Mouse (Mus musculus): ENCODE measurements at regions not wholly inside any gene's neighbourhood (a gene's known extent, or its start where the extent isn't known, plus 50 kb on each side); places are given as distances from the start of the nearest gene placed in this dataset.
"Not testable (repeated sequence)": the region's sequence is repeated elsewhere in the genome, so short reads cannot be mapped to it uniquely, and the experiment has no call there.

DNA sequence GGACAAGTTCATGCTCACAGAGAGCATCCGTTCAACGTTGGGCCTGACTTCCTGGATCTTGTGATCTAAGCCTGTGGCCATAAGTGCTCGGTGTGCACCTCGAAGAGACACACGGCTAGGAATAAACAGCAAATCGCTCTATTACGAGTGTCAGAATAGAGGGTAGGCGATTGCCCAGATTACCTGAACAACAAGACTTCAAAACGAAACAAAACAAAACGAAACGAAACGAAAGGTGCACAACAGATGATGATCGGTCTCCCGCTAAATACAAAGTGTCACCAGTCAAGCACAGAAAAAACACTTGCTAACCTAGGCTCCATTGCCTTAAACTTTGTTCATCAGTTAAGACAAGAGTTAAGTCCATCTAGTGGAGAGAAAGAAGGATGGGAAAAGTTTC lies 67.4 kb downstream of the Pdia4 start:
- H3K9me3 ChIP-seq (replicated peaks); H3K9ac ChIP-seq; ATAC-seq (ENCODE audit: insufficient number of reproducible peaks, low FRiP score); H3K4me2 ChIP-seq; H3K36me3 ChIP-seq; H3K27me3 ChIP-seq (replicated peaks); H3K4me1 ChIP-seq (replicated peaks); H3K27ac ChIP-seq (ENCODE audit: poor library complexity, severe bottlenecking); H3K4me3 ChIP-seq: not testable (repeated sequence)
- WGBS = 75% methylated on average over 10 of the region's 14 CpGs

DNA sequence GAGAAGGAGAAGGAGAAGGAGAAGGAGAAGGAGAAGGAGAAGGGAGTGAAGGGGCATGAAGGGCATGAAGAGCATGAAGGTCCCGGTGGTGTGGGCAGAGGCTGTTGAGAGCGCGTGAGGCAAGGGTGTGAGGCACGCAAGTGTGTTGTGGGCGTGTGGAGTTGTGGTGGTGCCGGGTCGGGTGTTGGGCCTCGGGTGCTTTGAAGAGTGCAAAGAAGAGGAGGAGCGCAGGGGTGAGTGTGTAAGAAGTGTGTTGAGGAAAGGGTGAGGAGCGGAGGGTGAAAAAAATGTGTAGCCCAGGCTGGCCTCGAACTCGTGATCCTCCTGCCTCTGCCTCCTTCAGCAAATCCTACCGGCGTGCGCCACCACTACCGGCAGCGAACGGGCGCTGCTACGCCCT lies 69.4 kb downstream of the Pdia4 start:
- not testable (repeated sequence) for H3K9me3 ChIP-seq (replicated peaks); H3K27me3 ChIP-seq (replicated peaks); H3K4me1 ChIP-seq (replicated peaks); H3K4me3 ChIP-seq; H3K9ac ChIP-seq; H3K27ac ChIP-seq (ENCODE audit: poor library complexity, severe bottlenecking); H3K36me3 ChIP-seq; ATAC-seq (ENCODE audit: insufficient number of reproducible peaks, low FRiP score)
- WGBS = 10% methylated on average over 2 of the region's 20 CpGs
- peak overlapping the region; percentile 54 for H3K4me2 ChIP-seq

DNA sequence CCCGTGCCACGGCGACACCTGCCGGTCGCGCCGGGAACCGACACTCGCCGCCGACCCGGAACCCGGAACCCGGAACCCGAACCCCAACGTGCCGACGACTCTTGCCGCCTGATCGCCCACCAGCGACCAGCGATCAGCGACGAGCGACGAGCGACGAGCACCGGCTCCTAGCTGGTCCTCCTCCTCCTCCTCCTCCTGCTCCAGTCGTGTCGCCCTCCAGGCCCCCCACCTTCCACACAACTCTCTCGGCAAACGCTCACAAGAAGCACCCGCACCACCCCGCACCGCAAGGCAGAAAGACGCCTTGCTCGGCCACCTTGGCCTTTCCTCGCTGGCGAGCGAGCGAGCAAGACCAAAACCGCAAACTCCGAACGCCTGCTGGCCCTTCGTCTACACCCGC lies 73.0 kb downstream of the Pdia4 start:
- not testable (repeated sequence) for ATAC-seq (ENCODE audit: insufficient number of reproducible peaks, low FRiP score); H3K9me3 ChIP-seq (replicated peaks); H3K4me1 ChIP-seq (replicated peaks); H3K36me3 ChIP-seq; H3K27me3 ChIP-seq (replicated peaks); H3K27ac ChIP-seq (ENCODE audit: poor library complexity, severe bottlenecking)
- Histone ChIP-seq H3K4me3 (peak overlapping the region; percentile 49), H3K4me2 (peak overlapping the region; percentile 68), H3K9ac (peak overlapping the region; percentile 58; the same call in 1 of the 2 replicates)
- WGBS = 6% methylated on average over 19 of the region's 47 CpGs

DNA sequence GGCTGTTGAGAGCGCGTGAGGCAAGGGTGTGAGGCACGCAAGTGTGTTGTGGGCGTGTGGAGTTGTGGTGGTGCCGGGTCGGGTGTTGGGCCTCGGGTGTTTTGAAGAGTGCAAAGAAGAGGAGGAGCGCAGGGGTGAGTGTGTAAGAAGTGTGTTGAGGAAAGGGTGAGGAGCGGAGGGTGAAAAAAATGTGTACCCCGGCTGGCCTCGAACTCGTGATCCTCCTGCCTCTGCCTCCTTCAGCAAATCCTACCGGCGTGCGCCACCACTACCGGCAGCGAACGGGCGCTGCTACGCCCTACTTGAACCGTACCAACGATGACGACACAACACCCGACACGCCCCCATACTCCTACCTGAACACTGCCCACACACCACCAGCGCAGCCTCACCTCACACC lies 73.5 kb downstream of the Pdia4 start:
- not testable (repeated sequence) for ATAC-seq (ENCODE audit: insufficient number of reproducible peaks, low FRiP score); H3K9ac ChIP-seq; H3K4me1 ChIP-seq (replicated peaks); H3K4me3 ChIP-seq; H3K27me3 ChIP-seq (replicated peaks); H3K36me3 ChIP-seq; H3K9me3 ChIP-seq (replicated peaks); H3K27ac ChIP-seq (ENCODE audit: poor library complexity, severe bottlenecking)
- peak overlapping the region; percentile 34; the same call in 1 of the 2 replicates for H3K4me2 ChIP-seq
- 11% methylated on average over 14 of the region's 26 CpGs for WGBS

DNA sequence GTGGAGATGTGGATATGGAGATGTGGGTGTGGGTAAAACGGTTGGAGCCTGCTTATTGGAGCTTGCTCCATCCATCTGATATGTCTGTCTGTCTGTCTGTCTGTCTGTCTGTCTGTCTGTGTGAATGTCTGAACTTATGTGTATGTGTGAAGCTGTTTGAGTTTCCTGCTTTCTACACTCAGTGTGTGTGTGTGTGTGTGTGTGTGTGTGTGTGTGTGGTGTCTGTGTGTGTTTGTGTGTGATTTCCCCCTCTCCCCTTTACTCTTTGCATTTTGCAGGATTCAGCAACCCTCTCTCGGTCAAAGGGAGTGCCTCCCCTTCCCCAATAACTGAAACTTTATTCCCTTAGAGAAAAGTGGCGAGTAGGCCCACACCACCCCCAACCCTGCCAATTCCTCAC lies 75.3 kb downstream of the Pdia4 start:
- H3K27me3 ChIP-seq (replicated peaks); H3K27ac ChIP-seq (ENCODE audit: poor library complexity, severe bottlenecking); ATAC-seq (ENCODE audit: insufficient number of reproducible peaks, low FRiP score); H3K4me2 ChIP-seq; H3K9ac ChIP-seq; H3K9me3 ChIP-seq (replicated peaks); H3K36me3 ChIP-seq; H3K4me3 ChIP-seq; H3K4me1 ChIP-seq (replicated peaks): not testable (repeated sequence)
- WGBS = no CpG with 5 or more reads among the region's 3 CpGs

Measured in heart, embryonic 12.5 days (tissue).